Mouse (Mus musculus): Measurements from ENCODE around the gene Aldh1a3.

Gene Aldh1a3

DNA sequence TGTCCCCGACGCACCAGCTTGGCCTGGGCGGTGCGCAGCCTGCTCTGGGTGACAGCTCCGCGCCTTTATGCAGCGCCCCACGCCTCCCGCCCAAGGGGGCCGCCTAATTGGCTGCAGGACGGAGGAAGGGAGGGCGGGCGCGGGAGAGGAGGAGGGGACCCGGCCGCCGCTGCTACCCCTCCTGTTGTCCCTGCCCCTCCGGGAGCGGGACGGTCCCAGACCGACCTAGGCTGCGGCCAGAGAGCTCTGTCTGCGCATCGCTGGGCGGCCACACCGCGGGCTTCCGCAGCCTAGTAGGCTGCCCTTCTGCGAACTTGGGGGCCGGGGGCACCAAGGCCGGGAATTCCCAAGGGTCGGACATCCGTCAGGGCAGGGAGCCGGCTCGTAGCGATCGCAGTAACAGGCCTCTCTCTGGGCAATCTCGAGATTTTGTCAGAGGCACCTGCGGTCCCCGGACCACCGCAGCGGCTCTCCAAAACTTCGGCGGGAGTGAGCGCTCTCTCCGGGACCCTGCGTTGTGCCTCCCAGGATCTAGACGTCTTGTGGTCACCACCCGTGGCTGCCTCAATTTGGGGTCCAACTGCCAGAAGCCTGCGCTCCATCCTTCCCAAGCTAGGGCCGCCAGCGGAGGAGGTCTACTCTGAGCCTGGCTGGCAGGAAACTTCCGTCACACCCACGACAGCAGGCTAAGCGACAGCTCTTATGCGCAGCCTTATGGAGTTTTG, at the start of gene Aldh1a3:
Gene Aldh1a3 (minus strand): TSS at position 81 of the 725 bp plus-strand sequence.
- DNase-seq (ENCODE audit: low read depth, low spot score), result peak; percentile 32

DNA sequence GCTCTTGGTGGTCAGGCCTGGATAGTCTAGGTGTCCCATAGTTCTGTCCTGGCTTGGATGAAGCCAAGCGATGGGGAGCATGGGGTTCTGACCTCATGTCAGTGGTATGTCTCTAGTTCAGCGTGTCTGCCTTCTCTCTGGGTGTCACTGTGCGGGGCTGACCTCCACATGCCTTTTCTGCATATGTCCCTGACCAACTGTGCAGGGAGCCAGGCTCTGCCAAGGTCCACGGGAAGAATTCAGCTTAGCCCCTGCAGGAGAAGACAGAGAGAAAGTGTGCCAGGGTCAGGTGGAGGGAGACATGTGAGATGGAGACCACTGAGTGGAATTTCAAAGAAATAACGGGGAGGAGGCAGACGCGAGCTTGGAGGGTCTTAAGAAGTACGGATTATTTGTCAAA, 49.0 kb upstream of the Aldh1a3 start:
- DNase-seq (ENCODE audit: low read depth, low spot score), result no peak

DNA sequence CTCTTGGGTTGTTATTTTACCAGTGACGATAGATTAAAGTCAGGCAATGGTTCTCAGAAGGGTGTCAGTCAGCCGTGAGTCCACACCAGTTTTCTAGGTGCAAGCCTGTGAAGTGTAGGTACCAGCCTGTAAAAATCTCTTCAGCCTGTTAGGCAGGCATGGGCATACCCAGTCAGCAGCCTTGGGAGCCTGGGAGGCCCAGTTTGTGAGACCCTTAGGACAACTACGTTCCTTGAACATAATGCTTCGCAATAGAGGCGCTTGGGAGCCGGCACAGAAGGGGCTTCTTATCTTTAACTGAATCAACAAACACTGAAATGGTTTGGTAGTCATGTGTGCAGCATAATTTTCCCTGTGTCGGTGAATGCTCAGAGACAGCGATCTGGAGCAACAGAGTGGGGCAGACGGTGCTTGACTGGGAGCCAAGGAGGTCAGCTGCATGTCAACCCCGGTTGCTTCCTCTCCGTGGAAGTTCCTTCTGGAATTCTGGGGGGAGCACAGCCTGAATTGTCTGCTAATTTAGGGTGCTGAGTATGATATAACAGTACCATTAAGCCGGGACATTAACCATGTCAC, 44.4 kb upstream of the Aldh1a3 start:
- no peak for DNase-seq (ENCODE audit: low read depth, low spot score)

DNA sequence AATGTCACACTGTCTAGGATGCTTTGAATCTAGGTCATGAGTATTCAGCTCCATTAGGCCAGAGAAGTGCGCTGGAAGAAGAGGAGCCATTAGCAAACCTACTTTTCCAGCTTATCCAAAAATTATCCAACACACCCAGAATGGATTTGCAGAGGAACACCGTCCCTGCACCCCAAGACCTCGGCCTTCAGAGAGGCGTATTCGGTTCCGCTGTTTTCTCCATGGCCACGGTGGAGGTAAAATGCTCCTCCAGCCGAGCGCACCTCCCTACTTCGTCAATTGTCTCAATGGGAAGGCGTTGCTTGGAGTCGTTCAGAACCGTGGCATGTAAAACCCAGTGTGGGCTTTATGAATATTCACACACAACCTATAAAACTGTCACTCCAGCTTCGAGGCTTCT, 39.3 kb upstream of the Aldh1a3 start:
- no peak for DNase-seq (ENCODE audit: low read depth, low spot score)

DNA sequence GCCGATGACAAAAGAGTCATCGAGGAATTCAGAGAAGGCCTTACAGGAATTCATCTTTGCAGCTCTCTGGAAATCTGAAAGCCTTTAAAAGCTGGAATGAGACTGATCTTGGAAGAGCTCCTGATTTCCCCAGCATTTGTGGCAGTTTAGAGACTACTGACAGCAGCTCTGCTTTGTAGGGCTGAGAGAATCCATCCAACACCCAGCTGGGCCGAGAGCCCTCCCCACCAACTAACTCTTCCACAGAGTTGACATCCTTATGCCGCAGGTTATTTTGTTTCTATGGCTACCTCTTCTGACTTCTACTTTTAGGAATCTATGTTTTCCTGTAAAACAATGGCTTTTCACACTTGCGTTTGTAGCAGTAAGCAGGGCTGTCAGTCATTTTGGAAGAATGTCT, 37.9 kb upstream of the Aldh1a3 start:
- DNase-seq (ENCODE audit: low read depth, low spot score), result no peak

DNA sequence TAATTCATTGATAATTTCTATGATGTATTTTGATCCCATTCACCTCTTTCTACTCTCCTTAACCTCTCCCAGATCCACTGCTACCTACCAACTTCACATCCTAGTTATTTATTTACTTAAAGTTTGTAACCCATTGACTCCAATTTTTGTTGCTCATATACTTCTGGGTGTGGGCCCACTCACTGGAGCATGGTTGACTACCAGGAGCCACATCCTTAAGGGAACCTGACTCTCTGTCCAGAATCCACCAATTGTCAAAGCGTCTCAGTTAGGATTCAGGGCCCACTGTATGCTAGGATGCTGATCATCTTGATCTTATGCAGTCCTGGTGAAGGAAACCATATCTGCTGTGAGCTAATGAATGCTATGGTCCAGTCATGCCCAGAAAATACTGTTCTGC, 35.8 kb upstream of the Aldh1a3 start:
- no peak for DNase-seq (ENCODE audit: low read depth, low spot score)

DNA sequence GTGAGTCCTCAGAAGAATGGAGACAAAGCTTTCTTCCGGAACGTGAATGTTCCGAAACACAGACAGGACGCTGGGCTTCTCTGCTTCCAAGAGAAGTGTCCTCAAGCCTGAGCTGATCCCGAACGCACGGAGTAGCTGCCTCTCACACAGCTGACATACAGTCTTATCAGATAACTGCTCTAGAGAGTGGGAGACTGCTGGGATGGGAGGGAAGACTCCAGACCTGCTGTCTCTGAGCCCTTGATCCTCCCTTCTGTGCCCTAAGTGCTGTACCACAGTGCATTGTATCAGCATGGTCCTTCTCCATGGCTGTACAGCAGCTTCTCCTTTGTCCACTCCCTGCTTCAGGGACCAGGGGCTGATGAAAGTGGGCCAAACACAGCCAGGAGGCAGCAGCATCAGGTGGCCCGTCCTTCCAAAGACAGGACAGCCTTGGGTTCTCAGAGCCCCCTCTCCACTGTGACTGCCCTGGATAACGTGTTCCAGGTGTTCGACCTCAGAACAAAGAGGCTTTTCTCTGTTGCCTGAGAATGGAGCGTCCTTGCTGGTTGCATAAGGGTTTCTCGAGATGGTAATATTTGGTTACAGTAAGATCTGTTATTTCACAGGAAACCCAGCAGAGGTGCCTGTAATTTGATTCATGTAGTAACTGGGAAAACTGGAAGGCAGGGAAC, 24.4 kb upstream of the Aldh1a3 start:
- DNase-seq (ENCODE audit: low read depth, low spot score), result no peak

DNA sequence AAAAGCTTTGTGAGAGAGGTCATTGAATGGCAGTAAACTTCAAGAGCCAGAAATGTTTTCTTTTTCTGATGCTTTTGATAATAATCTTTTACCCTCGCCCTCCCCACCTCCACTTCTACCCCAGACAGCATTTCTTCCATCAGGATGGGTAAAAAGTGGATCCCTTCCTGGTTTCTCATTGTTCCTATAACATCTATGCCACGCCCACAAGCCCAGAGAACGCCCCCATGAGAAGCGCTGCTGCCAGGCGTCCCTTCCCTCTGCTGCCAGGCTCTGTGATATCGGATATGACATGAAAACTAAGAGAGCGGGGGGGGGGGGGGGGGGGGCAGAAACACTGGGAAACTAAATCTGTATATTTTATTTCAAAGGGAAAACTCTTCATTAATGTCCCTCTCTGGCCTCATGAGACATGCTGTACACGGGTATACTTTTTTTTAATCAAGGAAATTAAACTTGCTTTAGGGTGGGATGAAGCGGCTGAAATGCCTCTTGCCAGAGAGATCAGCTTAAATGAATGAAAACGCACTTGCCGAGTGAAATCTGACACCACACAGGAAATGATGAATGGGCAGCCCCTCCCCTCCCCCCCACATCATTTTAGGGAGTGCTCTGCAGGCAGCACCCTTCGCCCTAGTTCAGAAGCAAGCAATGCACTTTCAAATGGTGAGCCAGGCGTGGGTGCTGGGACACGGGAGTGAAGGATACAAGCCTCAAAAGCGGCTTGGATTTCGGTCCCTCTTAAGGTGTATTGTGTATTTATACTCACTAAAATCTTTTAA, 22.8 kb upstream of the Aldh1a3 start:
- no peak for DNase-seq (ENCODE audit: low read depth, low spot score)

DNA sequence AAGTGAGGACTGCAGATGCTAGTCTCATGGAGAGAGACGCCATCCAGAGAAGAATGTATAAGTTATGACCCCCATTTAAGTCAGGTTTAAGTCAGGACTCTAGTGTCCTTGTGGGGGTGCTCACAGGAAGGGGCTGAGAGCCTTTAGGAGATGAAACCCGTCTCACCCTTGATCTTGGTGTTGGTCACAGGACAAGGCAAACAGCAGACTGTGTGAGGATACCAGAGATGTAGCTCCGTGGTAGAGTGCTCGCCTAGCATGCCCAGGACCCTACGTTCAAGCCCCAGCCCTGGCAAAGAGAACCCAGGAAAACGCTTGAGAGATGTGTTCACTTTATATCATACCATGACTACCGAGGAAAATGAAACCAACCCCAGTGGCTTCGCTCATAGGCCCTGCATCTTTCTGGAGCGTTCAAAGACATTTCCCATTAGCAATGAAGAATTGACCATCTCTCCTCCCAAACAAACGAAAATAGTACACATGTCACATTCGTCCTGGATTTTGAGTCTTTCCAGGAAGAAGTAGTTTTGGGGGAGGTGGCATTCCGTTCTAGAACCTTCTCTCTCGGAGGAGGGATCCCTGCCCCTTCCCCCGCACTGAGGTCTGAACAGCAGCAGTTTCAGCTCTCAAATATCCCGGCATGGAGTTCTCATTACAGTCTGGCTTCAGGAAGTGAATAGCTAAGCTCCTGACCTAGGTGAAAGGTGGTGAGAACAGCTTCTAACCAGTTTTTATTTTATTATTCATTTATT, 21.6 kb upstream of the Aldh1a3 start:
- no peak for DNase-seq (ENCODE audit: low read depth, low spot score)

DNA sequence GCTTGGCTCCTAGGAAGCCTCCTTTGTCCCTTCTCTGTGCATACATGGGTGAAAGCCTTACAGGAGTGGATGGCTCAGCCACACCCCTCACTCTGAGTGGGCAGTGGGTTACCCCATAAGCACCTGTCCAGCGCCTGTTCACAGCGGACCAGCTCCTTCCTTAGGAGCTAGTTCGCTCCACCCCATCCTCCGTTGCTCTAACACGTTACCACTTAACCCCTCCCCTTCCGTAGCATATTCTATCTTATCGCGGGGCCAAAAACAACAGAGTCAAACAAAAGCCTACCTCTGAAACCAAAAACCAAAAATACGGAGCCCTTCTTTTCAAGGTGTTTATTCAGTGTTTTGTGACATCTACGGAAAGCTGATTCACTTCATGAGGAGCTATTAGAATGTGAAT, 21.0 kb upstream of the Aldh1a3 start:
- no peak for DNase-seq (ENCODE audit: low read depth, low spot score)

DNA sequence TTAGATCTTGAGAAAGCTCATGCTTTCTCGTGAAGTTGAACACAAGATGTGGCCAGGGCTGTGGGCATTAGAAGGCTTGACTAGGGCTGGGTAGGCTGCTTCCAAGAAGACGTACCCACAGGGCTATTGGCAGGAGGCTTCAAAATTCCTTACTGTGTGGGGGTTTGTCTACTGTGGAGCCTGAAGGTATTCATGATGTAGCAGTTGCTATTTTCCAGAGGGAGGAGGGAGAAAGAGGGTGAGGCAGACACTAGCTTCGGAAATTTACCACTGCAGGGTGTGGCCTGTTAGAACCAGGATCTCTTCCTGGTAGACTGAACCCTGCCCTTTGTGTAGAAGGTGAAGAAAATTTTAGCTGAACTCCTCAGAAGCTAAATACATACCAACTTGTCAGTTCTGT, 19.5 kb upstream of the Aldh1a3 start:
- DNase-seq (ENCODE audit: low read depth, low spot score), result no peak

DNA sequence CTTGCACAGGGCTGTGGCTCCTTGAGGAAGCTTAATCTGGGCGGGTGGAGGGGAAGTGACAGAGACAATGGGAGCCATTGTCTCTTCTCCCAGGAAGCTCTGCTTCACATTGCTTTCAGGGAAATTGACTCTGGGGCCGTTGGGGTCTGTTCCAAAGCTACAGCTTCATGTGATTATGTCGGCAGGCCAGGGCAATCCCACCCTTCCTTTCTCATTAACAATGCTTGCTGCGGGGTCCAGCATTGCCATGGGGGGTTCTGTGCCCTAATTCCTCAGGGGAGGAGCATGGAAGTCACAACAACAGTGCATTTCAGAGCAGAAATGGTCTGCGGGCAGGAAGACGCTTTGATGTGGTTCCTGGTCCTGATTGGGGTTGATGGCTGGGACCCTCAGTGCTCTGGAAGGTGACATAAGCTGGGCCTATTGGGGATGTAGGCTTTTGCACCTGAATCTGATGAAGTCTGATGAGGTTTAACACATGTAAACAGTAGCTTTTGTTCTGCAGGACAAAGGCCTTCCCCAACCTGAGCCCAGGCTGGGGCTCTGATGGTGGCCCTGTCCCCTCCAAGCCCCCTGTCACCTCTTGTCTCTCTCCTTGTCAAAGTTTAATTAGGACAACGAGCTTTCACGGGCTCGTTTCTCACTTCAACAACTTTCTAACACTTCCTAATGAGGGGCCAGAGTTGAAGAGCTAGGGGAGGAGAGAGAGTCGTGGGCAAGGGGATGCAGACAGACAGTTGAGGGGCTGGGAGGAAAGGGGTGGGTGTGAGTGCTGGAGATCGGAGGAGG, 18.0 kb upstream of the Aldh1a3 start:
- DNase-seq (ENCODE audit: low read depth, low spot score), result no peak

DNA sequence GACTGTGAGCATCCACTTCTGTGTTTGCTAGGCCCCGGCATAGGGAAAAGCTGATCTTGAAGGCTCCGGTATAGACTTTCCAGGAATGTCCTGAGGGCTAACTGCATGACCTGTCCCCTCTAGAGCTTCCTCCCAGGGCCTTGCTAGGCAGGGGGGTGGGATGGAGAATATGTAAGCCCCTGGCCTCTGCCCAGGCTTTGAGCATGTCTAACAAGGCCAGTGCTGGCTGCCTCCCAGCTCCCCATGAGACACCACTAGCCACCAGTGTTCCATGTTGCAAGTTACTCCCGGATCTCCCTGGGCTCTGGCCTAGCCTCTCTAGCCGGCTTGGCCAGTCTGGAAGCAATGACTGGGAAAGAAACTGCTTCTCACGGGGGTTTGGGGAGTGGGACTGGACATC, 17.4 kb upstream of the Aldh1a3 start:
- DNase-seq (ENCODE audit: low read depth, low spot score), result no peak

DNA sequence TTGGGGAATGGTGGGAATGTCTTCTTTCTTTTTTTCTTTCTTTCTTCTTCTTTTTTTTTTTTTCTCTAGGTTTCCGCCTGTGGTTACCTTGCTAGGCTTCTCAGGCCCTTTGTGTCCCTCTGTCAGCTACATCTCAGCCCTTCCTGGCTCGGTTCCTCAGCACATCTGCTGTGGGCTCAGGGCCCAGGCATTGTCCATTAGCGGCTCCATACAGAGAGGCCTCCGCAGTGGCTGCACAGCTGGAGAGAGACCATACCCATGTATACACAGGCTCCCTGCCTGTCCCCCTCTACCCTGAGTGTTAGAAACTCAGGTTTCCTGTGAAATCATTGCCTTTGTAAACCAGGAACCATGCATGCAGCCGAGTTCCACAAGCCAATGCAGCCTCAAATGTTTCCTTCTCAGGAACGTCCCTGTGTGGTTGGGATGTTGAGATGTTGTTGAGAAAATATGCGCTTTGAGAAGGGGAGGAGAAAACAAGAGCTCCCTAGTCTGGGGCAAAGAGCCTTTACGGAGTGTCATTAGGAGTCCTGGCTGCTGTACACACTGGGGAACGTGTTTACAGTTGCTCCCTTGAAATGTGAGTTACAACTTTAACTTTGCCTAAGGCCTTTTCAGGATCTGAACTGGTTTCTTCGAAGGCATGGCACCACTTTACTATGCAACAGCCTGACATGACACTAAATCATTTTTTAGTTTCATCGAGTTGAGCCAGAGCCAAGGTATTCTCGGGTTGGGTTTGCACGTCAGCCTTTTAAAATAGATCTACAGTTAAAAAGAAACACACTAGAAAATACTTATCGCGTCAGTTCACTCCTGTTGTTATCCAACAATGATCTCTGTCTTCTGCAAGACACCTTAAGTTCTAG, 15.4 kb upstream of the Aldh1a3 start:
- no peak for DNase-seq (ENCODE audit: low read depth, low spot score)

DNA sequence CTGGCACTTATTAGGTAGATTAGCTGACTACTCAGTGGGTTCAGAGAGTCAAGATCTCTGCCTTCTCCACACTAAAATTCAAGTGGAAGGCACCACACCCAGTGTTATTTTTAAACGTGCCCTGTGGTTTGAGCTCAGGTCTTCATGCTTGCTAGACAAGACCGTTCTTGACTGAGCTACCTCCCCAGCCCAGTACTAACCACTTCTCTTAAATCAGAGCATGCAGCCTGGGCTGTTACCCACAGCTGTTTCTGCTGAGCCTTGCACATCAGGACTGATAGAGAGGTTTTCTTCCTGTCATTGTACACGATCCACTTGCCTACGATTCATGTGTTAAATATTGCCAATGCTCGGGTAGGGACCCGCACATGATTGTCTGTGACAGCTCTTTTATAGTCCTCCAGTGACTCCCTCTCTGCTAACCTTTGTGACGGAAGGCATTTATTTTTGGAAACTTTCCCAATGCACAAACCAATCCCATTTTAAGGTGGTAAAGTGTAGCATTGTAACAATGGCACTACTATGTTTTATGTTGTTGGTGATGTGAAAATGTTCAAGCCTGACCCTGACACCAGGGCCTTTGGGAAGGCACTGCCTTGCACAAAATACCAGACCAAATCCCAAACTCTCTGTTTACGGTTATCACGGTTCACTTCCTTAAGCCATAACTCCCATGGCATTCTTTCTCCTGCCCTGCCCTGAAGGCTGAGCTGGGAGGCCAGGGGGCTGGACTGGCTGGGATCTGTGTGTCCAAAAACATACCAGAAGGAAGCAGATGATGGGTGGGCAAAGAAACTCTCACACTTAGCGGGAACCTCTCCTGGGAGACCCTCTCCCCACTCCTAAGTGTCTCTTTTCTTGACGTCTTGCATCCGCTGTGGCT, 11.7 kb upstream of the Aldh1a3 start:
- no peak for DNase-seq (ENCODE audit: low read depth, low spot score)

DNA sequence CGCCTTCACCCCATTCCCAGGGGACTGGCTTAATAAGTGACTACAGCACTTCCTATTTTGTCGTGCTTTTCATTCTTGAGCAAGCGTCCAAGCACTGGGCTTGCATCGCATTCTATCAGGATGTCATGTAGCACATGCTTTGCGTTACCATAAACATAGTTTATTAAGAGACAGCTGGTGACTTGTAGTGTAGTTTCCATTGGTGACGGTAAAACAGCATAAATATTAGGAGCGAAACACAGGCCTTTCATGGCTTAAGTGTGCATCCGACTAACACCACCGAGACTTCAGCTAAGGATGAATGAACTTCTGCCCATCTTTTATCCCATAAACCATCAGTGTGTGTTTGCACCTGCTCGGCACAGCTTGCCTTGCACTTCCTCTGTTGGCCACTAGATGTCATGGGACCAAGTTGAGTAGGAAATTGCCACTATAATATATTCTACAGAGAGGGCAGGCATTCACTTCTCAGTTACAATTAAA, 7.2 kb upstream of the Aldh1a3 start:
- no peak for DNase-seq (ENCODE audit: low read depth, low spot score)

DNA sequence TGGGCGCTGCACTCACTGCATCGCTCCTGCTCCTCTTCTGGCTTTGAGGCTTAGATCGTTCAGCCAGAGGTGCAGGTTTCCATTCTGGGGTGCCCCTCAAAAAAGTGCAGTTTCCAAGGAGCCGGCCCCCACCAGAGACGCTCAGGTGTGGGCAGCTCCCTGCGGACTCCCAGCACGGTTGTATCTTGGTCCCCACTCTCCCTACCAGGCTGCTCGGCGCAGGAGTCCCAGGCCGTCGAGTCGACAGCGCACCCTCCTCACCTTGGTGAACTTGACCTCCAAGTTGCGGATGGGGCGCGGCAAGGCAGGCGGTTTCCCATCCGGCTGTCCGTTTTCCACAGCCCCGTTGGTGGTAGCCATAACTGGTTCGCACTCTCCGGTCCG, 272 bp downstream of the Aldh1a3 start:
- no peak for DNase-seq (ENCODE audit: low read depth, low spot score)

DNA sequence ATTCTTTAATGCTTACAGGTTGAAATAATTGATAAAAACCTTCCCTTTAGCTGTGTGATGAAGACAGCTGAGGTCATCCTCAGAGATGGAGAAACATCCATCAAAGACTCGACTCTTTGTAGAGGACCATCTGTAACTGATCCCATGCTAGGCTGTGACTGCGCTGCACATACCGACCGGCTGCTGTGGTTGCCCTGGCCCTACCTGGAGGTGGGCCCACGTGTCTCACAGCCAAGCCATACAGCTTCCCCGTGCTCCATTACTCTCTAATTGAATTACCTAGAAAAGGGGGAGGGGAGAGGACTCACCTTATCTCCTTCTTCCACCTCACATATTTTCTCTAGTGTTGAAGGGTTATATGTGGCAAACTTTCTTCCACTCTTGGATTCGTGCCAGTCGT, 5.4 kb downstream of the Aldh1a3 start:
- no peak for DNase-seq (ENCODE audit: low read depth, low spot score)

DNA sequence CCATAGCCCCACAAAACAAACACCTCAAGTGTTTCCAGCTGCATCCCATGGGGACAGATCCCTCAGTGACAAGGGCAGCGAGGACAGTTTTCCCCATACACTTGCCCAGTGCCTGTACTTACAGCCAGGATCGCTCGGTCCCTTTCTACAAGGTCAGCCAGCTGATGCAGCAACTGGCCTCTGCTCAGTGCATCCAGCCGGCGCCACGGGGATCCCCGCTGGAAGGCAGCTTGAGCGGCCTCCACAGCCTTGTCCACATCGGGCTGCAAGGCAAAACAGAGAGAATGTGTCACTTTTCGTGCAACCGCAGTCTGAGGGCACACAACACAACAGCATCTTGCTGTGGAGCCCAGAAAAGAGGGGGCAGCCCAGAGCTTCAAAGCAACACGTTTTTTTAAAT, 8.3 kb downstream of the Aldh1a3 start:
- DNase-seq (ENCODE audit: low read depth, low spot score), result no peak

Measured in skeletal muscle tissue, adult 2 months (tissue).